Mouse (Mus musculus): Measurements from ENCODE around the gene Rad51b.
A peak's percentile ranks its signal among the peaks of the same experiment; 100 is the strongest.

Gene Rad51b

GRCm38 (mm10) chr12:79663893-79664574 lies 367.0 kb downstream of the Rad51b start:
- no peak for DNase-seq

GRCm38 (mm10) chr12:79674846-79675439 lies 377.9 kb downstream of the Rad51b start:
- no peak for DNase-seq

GRCm38 (mm10) chr12:79675440-79676176 lies 378.5 kb downstream of the Rad51b start:
- peak; percentile 59 to 73 for DNase-seq

GRCm38 (mm10) chr12:79676251-79676650 lies 379.2 kb downstream of the Rad51b start:
- no peak for DNase-seq

GRCm38 (mm10) chr12:79676896-79677295 lies 379.8 kb downstream of the Rad51b start:
- DNase-seq, result no peak

- DNase-seq, result no peak
Observed at GRCm38 (mm10) chr12:79679251-79679901, 382.3 kb downstream of the Rad51b start.

- DNase-seq, result peak in 1 of 2 experiments; percentile 21
Observed at GRCm38 (mm10) chr12:79679941-79680697, 383.0 kb downstream of the Rad51b start.

GRCm38 (mm10) chr12:79680698-79681072 lies 383.6 kb downstream of the Rad51b start:
- DNase-seq, result no peak

- no peak for DNase-seq
Observed at GRCm38 (mm10) chr12:79681571-79681970, 384.5 kb downstream of the Rad51b start.

- DNase-seq, result no peak
Observed at GRCm38 (mm10) chr12:79683350-79683749, 386.3 kb downstream of the Rad51b start.

GRCm38 (mm10) chr12:79683759-79684158 lies 386.7 kb downstream of the Rad51b start:
- DNase-seq, result no peak

GRCm38 (mm10) chr12:79684338-79684737 lies 387.3 kb downstream of the Rad51b start:
- DNase-seq, result no peak

GRCm38 (mm10) chr12:79686594-79687325 lies 389.7 kb downstream of the Rad51b start:
- DNase-seq, result no peak

GRCm38 (mm10) chr12:79687683-79688386 lies 390.8 kb downstream of the Rad51b start:
- peak in 1 of 2 experiments; percentile 50 for DNase-seq

- peak in 1 of 2 experiments; percentile 41 for DNase-seq
Observed at GRCm38 (mm10) chr12:79689299-79689698, 392.2 kb downstream of the Rad51b start.

- no peak for DNase-seq
Observed at GRCm38 (mm10) chr12:79691929-79692862, 395.1 kb downstream of the Rad51b start.

GRCm38 (mm10) chr12:79695832-79696434 lies 398.9 kb downstream of the Rad51b start:
- no peak for DNase-seq

- DNase-seq, result no peak
Observed at GRCm38 (mm10) chr12:79703555-79703954, 406.5 kb downstream of the Rad51b start.

GRCm38 (mm10) chr12:79705501-79706266 lies 408.6 kb downstream of the Rad51b start:
- DNase-seq, result no peak
